Mouse (Mus musculus): ENCODE measurements around the gene Prdm16. TPM values are rescaled to one million over a fixed set of nuclear protein-coding genes. Genes with fewer than 3 reads are reported as not detected.

Gene Prdm16
- total and polyA plus RNA-seq, 3 experiments = not detected

DNA sequence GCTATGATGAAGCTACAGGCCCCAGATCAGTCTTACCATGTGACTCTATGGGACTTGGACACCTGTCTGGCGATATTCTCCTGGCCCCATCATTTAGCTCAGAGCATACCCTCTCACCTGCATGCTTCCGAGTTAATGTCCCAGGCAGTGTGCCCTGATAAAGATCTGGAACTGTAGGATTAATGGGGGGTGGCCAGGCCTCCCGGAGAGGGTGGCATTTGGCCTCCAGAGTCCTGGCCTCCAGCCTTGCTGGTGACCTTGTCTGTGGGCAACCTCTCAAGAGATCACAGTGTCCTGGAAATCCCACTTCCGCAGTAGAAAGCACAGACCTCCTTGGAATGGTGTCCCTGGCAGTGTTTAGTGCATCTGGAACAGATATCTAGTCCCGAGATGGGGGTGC lies 131.4 kb downstream of the Prdm16 start:
- Histone ChIP-seq H3K27ac (ENCODE audit: insufficient read depth, low read depth) (no peak overlapping the region), H3K4me1 (ENCODE audit: control insufficient read depth in 1 of 2, insufficient read depth in 2 of 2) (no peaks in the 10 kb centered on the region), H3K4me3 (replicated peaks in 1 of 3; ENCODE audit: low read depth in 2 of 3, low read length in 2 of 3, poor library complexity in 1 of 3) (no peak overlapping the region), H3K79me2 (replicated peaks; ENCODE audit: control insufficient read depth, extremely low read depth, insufficient read depth, poor library complexity, severe bottlenecking) (no peaks in the 10 kb centered on the region), H3K9ac (ENCODE audit: insufficient read depth, low read depth) (no peak overlapping the region), H3K4me2 (ENCODE audit: insufficient read depth, low read depth, poor library complexity, severe bottlenecking) (no peak overlapping the region), H3K27me3 (replicated peaks) (no peaks in the 10 kb centered on the region), H3K9me3 (replicated peaks; ENCODE audit: low read length) (peaks cover 92% of the 10 kb centered on the region), H3K36me3 (replicated peaks in 1 of 2; ENCODE audit: control insufficient read depth in 1 of 2, insufficient read depth in 1 of 2, low read length in 1 of 2) (no peaks in the 10 kb centered on the region)
- dilution Hi-C loops (cut with MboI; ENCODE audit: extremely low pct_ligation_motif_present, extremely low pct_unique_long_range_greater_than_20kb, low sequenced_read_pairs) (no loop called here), in situ Hi-C loops (cut with MboI; ENCODE audit: low pct_ligation_motif_present, low pct_unique_long_range_greater_than_20kb, low sequenced_read_pairs) (no loop called here)
- no peak for TF ChIP-seq ZKSCAN1 (IDR thresholded peaks at IDR 0.05; ENCODE audit: borderline replicate concordance, low read depth, low read length)
- TF ChIP-seq GABPA (IDR thresholded peaks at IDR 0.05; ENCODE audit: insufficient replicate concordance, low read depth, low read length) = no peak
- no peak for TF ChIP-seq SIN3A (IDR thresholded peaks at IDR 0.05; ENCODE audit: low read length)
- no peak for TF ChIP-seq NELFE (IDR thresholded peaks at IDR 0.05; ENCODE audit: low read depth, low read length)
- TF ChIP-seq MAZ (IDR thresholded peaks at IDR 0.05; ENCODE audit: low read depth, low read length) = no peak
- no peak for TF ChIP-seq RAD21 (IDR thresholded peaks at IDR 0.05; ENCODE audit: low read depth, low read length)
- no peak for TF ChIP-seq POLR2A (IDR thresholded peaks at IDR 0.05; ENCODE audit: low read depth, low read length)
- no peak for TF ChIP-seq BHLHE40 (IDR thresholded peaks at IDR 0.05; ENCODE audit: low read depth, low read length)
- no peak for TF ChIP-seq JUN (IDR thresholded peaks at IDR 0.05; ENCODE audit: insufficient read depth, low read depth, low read length)
- no peak for TF ChIP-seq JUND (conservative IDR thresholded peaks at IDR 0.05; ENCODE audit: low read depth, low read length)
- TF ChIP-seq ZMIZ1 (IDR thresholded peaks at IDR 0.05; ENCODE audit: low read depth, low read length) = no peak
- no peak for TF ChIP-seq IRF4 (IDR thresholded peaks at IDR 0.05; ENCODE audit: low read depth, low read length)
- TF ChIP-seq ELF1 (IDR thresholded peaks at IDR 0.05; ENCODE audit: low read depth, low read length) = no peak
- no peak for TF ChIP-seq ETS1 (conservative IDR thresholded peaks at IDR 0.05; ENCODE audit: low read depth, low read length)
- TF ChIP-seq EP300 (IDR thresholded peaks at IDR 0.05; ENCODE audit: low read length) = no peak
- no peak for TF ChIP-seq CTCF (conservative IDR thresholded peaks at IDR 0.05 in 1 of 2, IDR thresholded peaks at IDR 0.05 in 1 of 2; ENCODE audit: low read depth in 2 of 2, low read length in 2 of 2)
- TF ChIP-seq MEF2A (IDR thresholded peaks at IDR 0.05; ENCODE audit: borderline replicate concordance, low read depth, low read length) = no peak
- TF ChIP-seq ZC3H11A (IDR thresholded peaks at IDR 0.05; ENCODE audit: low read depth, low read length) = no peak
- TF ChIP-seq NRF1 (IDR thresholded peaks at IDR 0.05; ENCODE audit: low read depth, low read length) = no peak
- no peak for TF ChIP-seq CHD2 (IDR thresholded peaks at IDR 0.05; ENCODE audit: low read length)
- DNase-seq (ENCODE audit: extremely low read depth) = no peak

DNA sequence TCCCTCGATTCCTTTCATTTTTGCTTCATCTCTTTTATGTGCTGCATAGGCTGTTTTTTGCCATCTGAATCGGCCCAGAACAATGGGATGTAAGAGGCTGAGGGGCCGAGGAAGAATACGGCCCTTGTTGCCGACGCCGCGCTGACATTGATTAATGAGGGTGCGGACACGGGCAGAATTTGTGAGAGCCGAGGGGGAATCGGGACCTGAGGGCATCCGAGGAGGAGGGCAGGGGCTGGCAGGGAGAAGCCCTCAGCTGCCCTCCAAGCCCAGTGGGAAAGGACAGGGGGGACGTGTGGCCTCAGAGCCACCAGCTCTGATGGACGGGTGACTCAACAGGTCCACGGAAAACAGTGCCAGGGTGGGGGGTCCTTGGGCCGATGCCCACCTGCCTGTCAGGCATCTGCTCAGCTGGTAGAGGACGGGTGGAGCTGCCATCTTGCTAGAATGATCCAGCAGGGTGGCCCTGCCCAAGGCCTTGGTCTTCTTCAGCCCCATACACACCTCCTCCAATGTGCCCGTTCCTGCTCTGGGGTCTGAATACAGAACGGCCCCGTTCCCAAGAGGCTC lies 133.3 kb downstream of the Prdm16 start:
- Histone ChIP-seq H3K4me2 (ENCODE audit: insufficient read depth, low read depth, poor library complexity, severe bottlenecking) (no peak overlapping the region), H3K36me3 (replicated peaks in 1 of 2; ENCODE audit: control insufficient read depth in 1 of 2, insufficient read depth in 1 of 2, low read length in 1 of 2) (no peaks in the 10 kb centered on the region), H3K27me3 (replicated peaks) (no peaks in the 10 kb centered on the region), H3K9me3 (replicated peaks; ENCODE audit: low read length) (peaks cover 93% of the 10 kb centered on the region), H3K4me1 (ENCODE audit: control insufficient read depth in 1 of 2, insufficient read depth in 2 of 2) (no peaks in the 10 kb centered on the region), H3K79me2 (replicated peaks; ENCODE audit: control insufficient read depth, extremely low read depth, insufficient read depth, poor library complexity, severe bottlenecking) (no peaks in the 10 kb centered on the region), H3K4me3 (replicated peaks in 1 of 3; ENCODE audit: low read depth in 2 of 3, low read length in 2 of 3, poor library complexity in 1 of 3) (no peak overlapping the region), H3K9ac (ENCODE audit: insufficient read depth, low read depth) (no peak overlapping the region), H3K27ac (ENCODE audit: insufficient read depth, low read depth) (no peak overlapping the region)
- TF ChIP-seq USF2 (conservative IDR thresholded peaks at IDR 0.05; ENCODE audit: low read depth, low read length) (no peak), BHLHE40 (IDR thresholded peaks at IDR 0.05; ENCODE audit: low read depth, low read length) (no peak), JUN (IDR thresholded peaks at IDR 0.05; ENCODE audit: insufficient read depth, low read depth, low read length) (no peak), ZNF384 (IDR thresholded peaks at IDR 0.05; ENCODE audit: low read depth, low read length) (no peak), RAD21 (IDR thresholded peaks at IDR 0.05; ENCODE audit: low read depth, low read length) (no peak), NELFE (IDR thresholded peaks at IDR 0.05; ENCODE audit: low read depth, low read length) (no peak), MYC (IDR thresholded peaks at IDR 0.05; ENCODE audit: low read depth, low read length) (no peak), GABPA (IDR thresholded peaks at IDR 0.05; ENCODE audit: insufficient replicate concordance, low read depth, low read length) (no peak), CHD2 (IDR thresholded peaks at IDR 0.05; ENCODE audit: low read length) (no peak), ZKSCAN1 (IDR thresholded peaks at IDR 0.05; ENCODE audit: borderline replicate concordance, low read depth, low read length) (no peak), SMC3 (IDR thresholded peaks at IDR 0.05; ENCODE audit: low read depth, low read length) (no peak), HCFC1 (IDR thresholded peaks at IDR 0.05; ENCODE audit: low read depth, low read length) (no peak), UBTF (IDR thresholded peaks at IDR 0.05; ENCODE audit: low read depth, low read length) (no peak), CTCF (conservative IDR thresholded peaks at IDR 0.05 in 1 of 2, IDR thresholded peaks at IDR 0.05 in 1 of 2; ENCODE audit: low read depth in 2 of 2, low read length in 2 of 2) (no peak)
- DNase-seq (ENCODE audit: extremely low read depth) = no peak
- dilution Hi-C loops (cut with MboI; ENCODE audit: extremely low pct_ligation_motif_present, extremely low pct_unique_long_range_greater_than_20kb, low sequenced_read_pairs) (no loop called here), in situ Hi-C loops (cut with MboI; ENCODE audit: low pct_ligation_motif_present, low pct_unique_long_range_greater_than_20kb, low sequenced_read_pairs) (no loop called here)
